Mouse (Mus musculus) B cell, adult (primary cell): ENCODE measurements around the gene Lmo3. TPM values are rescaled to one million over a fixed set of nuclear protein-coding genes. Genes with fewer than 3 reads are reported as not detected.

Experiments used
- total RNA-seq: library from RNA; stranded (reverse); gene quantifications from 4 replicates; pipeline ENCODE4 v1.2.4, GENCODE M21; 2023; ENCODE audit not compliant: inconsistent age

Lmo3 gene
- total RNA-seq = not detected in 4 replicates

DNA sequence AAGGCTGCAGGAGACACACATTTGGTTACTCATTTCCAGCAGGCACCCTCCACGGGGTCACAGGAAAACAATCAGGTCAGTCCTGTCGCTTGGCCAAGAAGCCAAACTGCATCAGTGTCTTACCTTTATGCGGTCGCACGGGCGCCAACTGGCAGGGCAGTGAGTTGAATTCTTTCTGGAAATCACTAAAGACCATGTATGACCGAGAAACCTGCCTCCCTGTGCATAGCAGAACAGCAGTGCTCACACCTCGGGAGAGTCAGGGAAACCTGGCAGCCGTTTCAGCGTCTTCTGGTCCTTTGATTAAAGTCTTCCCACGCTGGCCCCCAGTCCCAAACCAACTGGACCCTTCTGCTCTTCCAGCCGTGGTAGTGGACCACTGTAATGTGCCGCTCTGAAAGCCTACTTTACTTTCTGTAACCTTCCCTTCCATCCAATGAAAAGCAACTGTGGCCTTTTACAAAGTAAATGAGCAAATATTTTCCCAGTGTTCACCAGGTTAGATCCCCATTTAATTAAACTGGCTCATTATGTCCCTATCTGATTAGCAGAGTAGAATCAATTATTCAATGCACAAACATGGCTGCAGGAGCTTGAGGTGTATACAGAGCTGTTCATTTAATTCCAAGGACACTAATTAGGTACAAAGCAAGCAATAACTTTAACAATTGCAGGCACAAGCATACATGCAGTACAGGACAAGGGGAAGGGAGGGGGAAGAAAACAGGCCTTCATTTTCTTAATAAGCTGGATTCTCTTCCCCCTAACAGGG, at the start of gene Lmo3:
Lmo3 (minus strand) TSS at position 235 of the 772 bp plus-strand sequence.

Other genes starting within 250 kb of the Lmo3 start
- gene Igbp1b, start 76.6 kb upstream of the Lmo3 start, total RNA-seq = not detected in 4 replicates